8 mouse cellular contexts compared by ENCODE assay signal in genomic region chr7:38271859-38272258, GRCm38 (mm10). TPM values are rescaled to one million over a fixed set of nuclear protein-coding genes. Genes with fewer than 3 reads are reported as not detected.
DNase-seq lines count a peak whose midpoint lies in the region; ATAC-seq lines count a peak whose summit lies in the region.

No protein-coding gene starts in this region.

- peaks cover 10% of the 10 kb centered on the region; the same call in 1 of the 2 replicates for H3K4me1 ChIP-seq in kidney, embryonic 14.5 days (ENCODE audit: control insufficient read depth, insufficient read depth, low read length)
- peaks cover 20% of the 10 kb centered on the region for H3K4me1 ChIP-seq in hindbrain, embryonic 13.5 days (replicated peaks)
- H3K4me1 ChIP-seq in midbrain, embryonic 14.5 days (ENCODE audit: control insufficient read depth, insufficient read depth, low read length), result peaks cover 9% of the 10 kb centered on the region

- peak; percentile 33 for ATAC-seq in kidney, embryonic 14.5 days (ENCODE audit: low FRiP score, low TSS enrichment)
- ATAC-seq in common myeloid progenitor, adult 5-6 weeks (replicated peaks; ENCODE audit: low read depth, poor library complexity, severe bottlenecking), result peak; percentile 22
- peak; percentile 48 for ATAC-seq in hindbrain, embryonic 13.5 days (ENCODE audit: low FRiP score)
- ATAC-seq in midbrain, embryonic 14.5 days (ENCODE audit: low FRiP score, low TSS enrichment), result peak; percentile 41; the same call in 1 of the 2 replicates

- no peaks in the 10 kb centered on the region for H3K9me3 ChIP-seq in kidney, embryonic 14.5 days (ENCODE audit: control insufficient read depth, low read length)
- H3K9me3 ChIP-seq in hindbrain, embryonic 13.5 days, result no peaks in the 10 kb centered on the region
- no peaks in the 10 kb centered on the region for H3K9me3 ChIP-seq in midbrain, embryonic 14.5 days (ENCODE audit: control insufficient read depth, low read length)

- H3K27ac ChIP-seq in kidney, embryonic 14.5 days (ENCODE audit: low read depth, low read length), result no peak overlapping the region
- H3K27ac ChIP-seq in hindbrain, embryonic 13.5 days, result no peak overlapping the region
- H3K27ac ChIP-seq in midbrain, embryonic 14.5 days (replicated peaks; ENCODE audit: low read depth, low read length), result no peak overlapping the region

- no peaks in the 10 kb centered on the region for H3K27me3 ChIP-seq in kidney, embryonic 14.5 days (ENCODE audit: control insufficient read depth, insufficient read depth, low read length)
- H3K27me3 ChIP-seq in hindbrain, embryonic 13.5 days, result no peaks in the 10 kb centered on the region
- H3K27me3 ChIP-seq in midbrain, embryonic 14.5 days (ENCODE audit: control insufficient read depth, insufficient read depth, low read length), result no peaks in the 10 kb centered on the region

- DNase-seq in kidney, postnatal 10 days, result no peak
- no peak for DNase-seq in midbrain, embryonic 14.5 days
- DNase-seq in frontal cortex, postnatal 36 days (ENCODE audit: low spot score in 2 of 2), result no peak
- DNase-seq in gastrocnemius, postnatal 10 days, result no peak
- no peak for DNase-seq in MN1 (ENCODE audit: low spot score)

- peaks cover 19% of the 10 kb centered on the region for H3K36me3 ChIP-seq in kidney, embryonic 14.5 days (ENCODE audit: control insufficient read depth, insufficient read depth, low read length)
- peaks cover 18% of the 10 kb centered on the region for H3K36me3 ChIP-seq in hindbrain, embryonic 13.5 days
- H3K36me3 ChIP-seq in midbrain, embryonic 14.5 days (ENCODE audit: control insufficient read depth, insufficient read depth, low read length), result peaks cover 12% of the 10 kb centered on the region; the same call in 1 of the 2 replicates

- WGBS in kidney, embryonic 14.5 days, result 15% methylated on average over 4 of the region's 4 CpGs
- WGBS in hindbrain, embryonic 13.5 days, result 13% methylated on average over 4 of the region's 4 CpGs
- 15% methylated on average over 4 of the region's 4 CpGs for WGBS in midbrain, embryonic 14.5 days

- peak overlapping the region; percentile 73; the same call in 1 of the 2 replicates for H3K9ac ChIP-seq in kidney, embryonic 14.5 days (ENCODE audit: low read depth, low read length)
- peak overlapping the region; percentile 85 for H3K9ac ChIP-seq in hindbrain, embryonic 13.5 days
- peak overlapping the region; percentile 71 for H3K9ac ChIP-seq in midbrain, embryonic 14.5 days (replicated peaks; ENCODE audit: low read length)

- H3K4me3 ChIP-seq in kidney, embryonic 14.5 days (ENCODE audit: low read length), result peak overlapping the region; percentile 67
- peak overlapping the region; percentile 73 for H3K4me3 ChIP-seq in hindbrain, embryonic 13.5 days
- H3K4me3 ChIP-seq in midbrain, embryonic 14.5 days (replicated peaks; ENCODE audit: low read depth, low read length), result peak overlapping the region; percentile 59

- peak overlapping the region; percentile 73 for H3K4me2 ChIP-seq in kidney, embryonic 14.5 days (replicated peaks; ENCODE audit: low read depth, low read length)
- H3K4me2 ChIP-seq in hindbrain, embryonic 13.5 days, result peak overlapping the region; percentile 97
- peak overlapping the region; percentile 79 for H3K4me2 ChIP-seq in midbrain, embryonic 14.5 days (ENCODE audit: low read length)

RNA-seq across cellular contexts. Expression of gene Pop4, which starts 0.6 kb away (rescaled TPM):
- polyA plus RNA-seq in kidney, embryonic 14.5 days (2014; fragmentation: Nextera tagmentation; extraction: Ambion mirVana), result 71.1 and 73.7 TPM in 2 replicates
- 35.9 and 38.9 TPM in 2 replicates for total RNA-seq in common myeloid progenitor, adult 5-6 weeks (2017)
- 76.6 and 79.2 TPM in 2 replicates for polyA plus RNA-seq in hindbrain, embryonic 13.5 days (2015; fragmentation: Nextera tagmentation; extraction: Ambion mirVana)
- 84.7 and 93.6 TPM in 2 replicates for polyA plus RNA-seq in midbrain, embryonic 14.5 days (2014; fragmentation: Nextera tagmentation; extraction: Ambion mirVana)
- total RNA-seq in gastrocnemius, postnatal 10 days (2021), result 10 to 100 TPM; 15.5 to 15.9 TPM

RNA-seq across cellular contexts. Expression of gene Plekhf1, which starts 44.0 kb away (rescaled TPM):
- 3.8 and 4.9 TPM in 2 replicates for polyA plus RNA-seq in kidney, embryonic 14.5 days (2014; fragmentation: Nextera tagmentation; extraction: Ambion mirVana)
- 0.27 and 0.34 TPM in 2 replicates for total RNA-seq in common myeloid progenitor, adult 5-6 weeks (2017)
- 0.53 and 0.77 TPM in 2 replicates for polyA plus RNA-seq in hindbrain, embryonic 13.5 days (2015; fragmentation: Nextera tagmentation; extraction: Ambion mirVana)
- polyA plus RNA-seq in midbrain, embryonic 14.5 days (2014; fragmentation: Nextera tagmentation; extraction: Ambion mirVana), result 0.22 and 0.37 TPM in 2 replicates
- 1 to 10 TPM; 5.7 to 9.4 TPM for total RNA-seq in gastrocnemius, postnatal 10 days (2021)
